Mouse (Mus musculus) urinary bladder, postnatal 14 days (tissue): ENCODE results near the gene Cd82.

Source experiments
- DNase-seq: peaks from one replicate; pipeline ENCODE4 v3.0.0; 2021; ENCODE audit warnings: low spot score

Gene Cd82

DNA sequence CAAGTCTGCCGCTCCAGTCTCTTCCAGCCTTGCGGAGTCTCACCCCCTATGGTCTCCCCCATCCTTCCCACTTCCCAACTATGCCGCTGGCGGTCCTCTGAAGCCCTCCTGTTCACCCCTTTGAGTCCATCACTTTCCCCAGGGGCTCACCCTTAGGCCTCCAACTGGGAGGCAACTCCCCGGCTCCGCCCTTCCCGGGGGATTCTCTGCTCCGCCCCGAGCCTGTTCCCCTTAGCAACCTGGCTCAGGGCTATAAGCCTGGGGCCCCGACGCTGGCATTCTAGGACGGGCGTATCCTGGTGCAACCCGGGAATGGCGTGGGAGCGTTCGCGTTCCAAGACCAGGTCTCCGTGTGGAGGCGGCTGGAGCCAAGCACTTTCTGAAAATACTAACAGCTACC lies at the start of gene Cd82:
Gene Cd82, minus strand, starts transcription at position 381 of the 400 bp plus-strand sequence.
- peak; percentile 76 for DNase-seq

DNA sequence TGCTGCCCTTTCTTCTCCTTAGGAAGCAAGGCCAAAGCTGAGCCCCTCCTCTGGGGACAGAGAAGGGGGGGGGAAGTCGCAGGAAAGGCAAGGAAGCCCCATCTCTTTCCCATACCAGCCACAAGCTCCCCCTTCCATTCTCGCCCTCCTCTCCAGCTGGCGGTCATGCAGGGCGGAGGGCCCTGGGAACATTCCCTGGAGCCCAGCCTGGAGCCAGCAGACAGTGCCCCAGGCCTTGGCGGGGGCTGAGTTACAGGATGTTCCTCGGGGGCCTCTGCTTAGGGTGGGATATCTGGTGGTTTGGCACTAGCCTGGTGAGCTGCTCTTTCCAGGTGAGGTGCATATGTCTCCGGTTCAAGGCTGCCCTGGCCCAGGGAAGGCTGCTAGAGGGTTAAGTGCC lies 49.2 kb upstream of the Cd82 start:
- DNase-seq: no peak

DNA sequence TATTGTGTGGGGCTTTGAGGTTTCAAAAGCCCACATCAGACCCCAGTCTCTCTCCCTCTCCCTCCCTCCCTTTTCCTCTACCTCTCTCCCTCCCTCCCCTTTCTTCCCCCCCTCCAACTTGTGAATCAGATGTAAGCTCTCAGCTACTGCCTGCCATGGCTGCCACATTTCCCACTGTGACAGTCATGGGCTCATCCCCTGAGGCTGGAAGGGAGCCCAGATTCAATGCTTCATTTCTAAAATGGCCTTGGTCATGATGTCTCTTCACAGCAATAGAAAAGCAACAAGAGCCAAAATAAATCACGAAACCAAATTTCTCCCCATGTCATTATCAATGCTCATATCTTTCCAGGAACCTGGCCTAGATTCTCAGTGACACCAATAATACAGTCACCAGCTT lies 47.9 kb upstream of the Cd82 start:
- DNase-seq: no peak

DNA sequence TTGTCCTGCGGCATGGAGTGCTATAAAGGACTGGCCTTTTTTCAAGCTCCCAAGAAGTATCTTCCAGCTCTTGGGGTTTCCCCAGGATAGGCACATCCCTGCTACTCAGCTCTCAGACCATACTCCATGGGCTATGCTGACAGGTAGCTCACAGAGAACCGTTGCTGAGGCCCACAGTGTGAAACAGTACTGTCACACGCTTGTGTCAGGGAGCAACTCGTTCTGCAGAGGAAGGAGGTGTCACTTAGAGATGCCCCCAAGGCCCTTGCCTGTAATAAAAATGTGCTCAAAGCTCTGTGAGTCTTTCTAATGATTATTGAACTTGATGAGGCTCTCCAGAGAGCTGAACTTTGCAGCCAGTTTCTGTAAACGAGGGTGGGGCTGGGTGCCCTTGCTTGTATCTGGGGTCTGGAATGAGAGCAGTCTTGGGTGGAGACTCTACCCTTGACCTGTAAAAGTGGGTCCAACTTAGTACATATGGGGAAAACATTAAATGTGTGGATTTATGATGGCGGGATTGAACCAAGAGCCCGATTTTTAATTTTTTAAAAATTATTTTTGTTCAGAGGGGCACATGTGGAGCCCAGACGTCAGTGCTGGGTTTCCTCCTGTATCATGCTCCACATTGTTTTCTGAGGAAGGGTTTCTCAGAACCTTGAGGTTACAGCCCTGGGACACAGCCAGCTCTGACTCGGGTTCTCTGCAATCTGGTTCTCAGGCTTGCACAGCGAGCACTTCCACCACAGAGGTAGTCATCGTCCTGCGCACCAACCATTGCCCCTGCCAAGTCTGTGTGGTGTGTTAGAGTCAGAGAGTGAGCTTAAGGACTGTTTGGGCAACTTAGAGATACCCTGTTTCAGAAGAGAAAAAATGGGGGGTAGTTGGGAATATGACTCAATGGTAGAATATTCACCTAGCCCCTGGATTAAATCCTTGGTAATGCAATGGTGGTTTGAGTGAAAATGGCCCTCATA lies 47.1 kb upstream of the Cd82 start:
- no peak for DNase-seq

DNA sequence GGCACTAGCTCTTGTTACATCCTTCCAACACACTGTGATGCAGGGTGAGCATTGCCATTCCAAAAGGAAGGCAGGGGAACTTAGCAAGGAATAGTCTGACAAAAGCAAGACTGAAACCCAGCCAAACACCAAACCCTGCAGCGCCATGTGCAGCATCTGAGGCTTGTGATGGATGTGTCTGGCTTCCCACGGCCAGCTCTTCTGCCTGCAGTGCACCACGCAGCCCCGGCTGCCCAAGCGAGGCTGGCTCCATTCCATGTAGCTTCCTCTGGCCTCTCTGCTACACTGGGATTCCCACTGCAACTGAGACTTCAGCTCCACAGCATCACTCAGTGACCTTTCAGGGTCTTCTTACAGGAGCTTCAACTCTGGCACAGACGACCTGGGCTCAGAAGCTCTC lies 42.2 kb upstream of the Cd82 start:
- DNase-seq: no peak

DNA sequence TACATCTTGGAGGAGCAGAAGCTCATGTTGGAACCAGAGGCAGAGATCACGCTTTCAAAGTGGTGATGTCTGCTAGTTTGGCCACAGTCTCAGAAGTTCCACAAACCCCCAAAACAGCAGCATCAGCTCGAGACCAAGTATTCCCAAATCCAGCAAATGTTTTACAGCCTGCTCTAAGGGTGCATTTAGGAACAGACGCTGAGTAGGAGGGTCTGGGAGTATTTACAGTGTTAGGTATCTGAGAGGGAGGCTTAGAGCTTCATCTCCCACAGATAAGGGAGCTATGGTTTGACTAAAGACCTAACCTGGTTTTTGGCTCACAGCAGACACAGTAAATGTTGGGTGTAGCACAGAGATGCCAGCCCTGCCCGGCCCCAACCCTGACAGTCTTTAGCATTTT lies 40.4 kb upstream of the Cd82 start:
- DNase-seq: no peak

DNA sequence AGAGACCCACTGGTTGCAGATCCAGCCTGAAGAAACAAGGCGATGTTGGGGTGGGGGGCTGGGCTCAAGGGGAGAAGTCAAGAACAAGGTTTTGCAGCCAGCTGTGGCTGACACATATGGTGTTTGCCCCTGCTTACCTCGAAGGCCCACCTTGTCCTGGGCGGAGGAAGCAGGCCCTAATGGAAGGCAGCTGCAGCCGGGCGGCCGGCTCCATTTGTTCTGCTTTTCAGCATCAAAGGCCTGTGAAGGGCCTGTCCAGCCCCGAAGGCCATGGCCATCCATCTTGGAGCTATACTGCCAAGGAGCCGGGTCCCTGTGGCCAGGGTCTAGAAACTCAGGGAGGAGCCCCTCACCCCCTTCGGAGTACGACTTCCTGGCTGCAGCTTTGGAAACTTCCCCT lies 38.4 kb upstream of the Cd82 start:
- no peak for DNase-seq

DNA sequence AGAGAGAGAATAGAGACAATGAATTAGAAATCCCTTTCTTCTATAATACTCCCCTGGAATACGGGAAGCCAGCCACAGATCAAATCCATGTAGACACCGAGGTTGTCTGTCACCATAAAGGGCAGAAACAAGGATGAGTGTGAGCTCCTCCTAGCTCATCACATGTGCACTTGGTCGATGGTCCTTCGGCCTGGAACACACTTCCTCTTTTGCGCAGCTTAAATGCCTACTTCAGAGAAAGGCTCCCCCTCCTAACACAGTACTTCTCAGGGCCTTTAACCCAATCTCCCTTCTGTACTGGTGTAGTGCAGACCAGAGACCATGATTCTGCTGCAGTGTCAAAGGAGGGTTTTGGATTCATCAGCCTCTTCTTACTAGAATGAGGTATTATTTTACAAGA lies 34.3 kb upstream of the Cd82 start:
- no peak for DNase-seq

DNA sequence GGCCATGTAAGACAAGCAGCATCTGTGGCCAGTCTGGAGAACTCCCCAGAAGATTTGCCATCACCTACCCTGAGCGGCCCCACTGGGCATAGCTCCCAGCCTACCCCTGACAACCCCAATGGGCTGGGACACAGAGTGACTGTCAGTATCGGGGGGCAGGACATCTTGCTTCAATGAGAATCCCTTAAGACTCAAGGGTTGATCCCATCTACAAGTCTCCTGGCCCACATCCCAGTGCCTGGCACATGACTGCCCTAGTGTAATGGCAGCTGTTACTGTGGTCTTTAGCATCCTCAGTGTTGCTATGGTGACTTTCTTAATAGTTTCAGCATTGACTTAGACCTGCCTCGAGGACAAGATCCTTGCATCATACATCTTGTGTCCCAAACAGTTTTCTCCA lies 32.2 kb upstream of the Cd82 start:
- no peak for DNase-seq

DNA sequence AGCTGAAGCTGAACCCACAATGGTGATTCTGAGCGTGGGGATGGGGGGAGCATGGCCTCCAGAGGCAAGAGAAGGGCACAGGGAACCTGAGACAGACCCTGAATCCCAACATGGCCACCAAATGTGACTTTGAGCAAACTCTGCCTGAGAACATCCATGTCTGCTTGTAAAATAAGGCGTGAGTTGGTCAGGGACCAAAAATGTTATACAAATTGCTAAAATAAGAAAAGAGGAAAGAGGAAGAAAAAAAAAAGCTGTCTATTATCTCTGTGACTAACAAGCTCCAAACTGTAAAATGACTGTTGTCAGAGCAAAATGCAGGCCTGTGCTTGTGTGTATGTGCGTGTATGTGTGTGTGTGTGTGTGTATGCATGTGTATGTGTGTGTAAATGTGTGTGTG lies 30.6 kb upstream of the Cd82 start:
- no peak for DNase-seq

DNA sequence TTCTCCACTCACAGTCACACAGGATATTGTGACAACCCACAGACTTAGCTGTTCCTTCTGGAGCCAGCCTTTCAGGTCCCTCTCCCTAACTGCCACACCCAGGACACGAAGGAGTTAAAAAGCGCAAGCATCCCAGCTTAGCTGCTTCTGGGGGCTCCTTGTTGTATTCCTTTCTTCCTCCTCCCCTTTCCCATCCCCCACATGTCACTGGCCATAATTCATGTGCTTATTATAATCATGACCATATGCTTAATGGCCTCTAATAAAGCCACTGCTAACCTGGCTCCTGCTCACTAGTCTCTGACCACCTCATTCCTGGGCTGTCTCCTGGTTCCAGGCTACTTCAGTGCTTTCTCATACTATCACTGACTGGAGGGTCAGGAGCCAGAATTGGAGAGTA lies 27.6 kb upstream of the Cd82 start:
- no peak for DNase-seq

DNA sequence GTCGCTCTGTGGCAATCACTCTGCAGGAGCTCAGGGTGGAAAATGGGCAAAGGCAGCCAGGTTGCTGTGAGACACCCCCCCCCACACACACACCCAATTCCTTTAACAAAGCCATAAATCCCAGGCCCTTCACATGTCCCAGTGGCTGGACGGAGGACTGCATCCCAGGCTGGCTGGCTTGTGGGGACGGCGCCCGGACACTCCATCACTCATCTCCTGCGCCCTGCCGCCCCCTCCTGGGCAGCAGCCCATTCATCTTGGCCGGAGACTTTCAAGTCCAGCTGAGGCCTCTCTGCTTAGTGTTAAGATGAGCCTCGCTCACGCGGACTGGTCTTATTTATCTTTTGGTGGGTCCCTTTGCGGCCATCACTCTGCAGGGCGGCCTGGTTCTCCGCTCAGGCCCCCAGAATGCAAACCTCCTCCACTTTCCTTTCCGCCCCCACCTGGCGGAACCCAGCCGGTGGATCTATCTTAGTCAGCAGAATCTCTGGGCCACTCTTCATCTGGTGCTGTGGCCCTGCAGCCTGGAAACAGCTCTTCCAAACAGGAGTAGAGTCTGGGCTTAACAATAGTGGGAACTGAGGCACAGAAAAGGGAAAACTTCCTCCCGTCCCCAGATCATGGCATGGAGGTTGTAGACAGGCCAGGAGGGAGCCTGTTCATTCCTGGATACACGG lies 26.1 kb upstream of the Cd82 start:
- no peak for DNase-seq

DNA sequence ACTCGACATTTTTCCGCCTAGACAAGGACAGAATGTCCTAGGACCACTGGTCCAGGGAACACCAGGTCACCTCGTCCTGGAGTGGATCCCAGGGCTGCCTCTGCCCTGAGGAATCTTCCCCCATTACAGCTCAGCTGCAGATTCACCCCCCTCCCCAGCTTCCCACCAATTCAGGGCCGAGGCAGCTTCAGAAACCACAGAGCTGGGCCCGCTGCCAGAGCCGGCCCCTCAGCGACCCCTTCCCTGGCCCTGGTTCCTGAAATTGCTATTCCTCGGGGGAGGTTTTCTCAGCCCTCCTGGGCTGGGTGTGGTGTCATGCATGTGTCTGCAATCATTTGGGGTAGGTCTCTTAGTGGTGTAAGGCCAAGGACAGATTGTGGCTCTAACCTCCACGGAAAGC lies 22.5 kb upstream of the Cd82 start:
- no peak for DNase-seq

DNA sequence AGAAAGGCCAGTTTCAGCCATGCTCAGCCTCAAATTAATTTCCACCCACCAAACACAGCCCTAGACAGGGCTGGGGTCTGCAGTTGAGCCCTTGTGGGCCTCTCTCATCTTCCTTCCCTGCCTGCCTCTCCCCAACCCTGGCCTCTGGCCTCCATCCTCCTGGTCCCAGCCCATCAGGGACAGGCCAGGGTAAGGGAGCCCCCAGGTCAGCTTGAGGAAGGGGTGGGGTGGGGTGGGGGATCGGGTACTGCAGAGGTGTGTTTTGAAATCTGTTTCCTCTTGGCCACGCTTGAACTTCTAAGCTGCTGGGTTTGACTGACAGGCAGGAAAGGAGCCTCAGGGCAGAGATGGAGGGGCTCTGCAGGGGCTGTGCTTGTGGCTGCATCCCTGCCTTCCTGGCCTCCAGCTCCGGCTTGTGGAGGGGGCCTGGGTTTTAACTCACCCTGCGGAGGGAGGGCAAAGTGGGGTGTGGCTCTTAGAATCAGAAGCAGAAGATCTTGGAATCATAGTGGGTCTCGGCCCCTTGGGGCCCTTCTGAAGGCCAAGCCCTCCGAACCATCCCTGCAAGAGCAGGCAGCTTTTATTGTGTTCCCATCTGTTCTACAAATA lies 19.2 kb upstream of the Cd82 start:
- DNase-seq: no peak

DNA sequence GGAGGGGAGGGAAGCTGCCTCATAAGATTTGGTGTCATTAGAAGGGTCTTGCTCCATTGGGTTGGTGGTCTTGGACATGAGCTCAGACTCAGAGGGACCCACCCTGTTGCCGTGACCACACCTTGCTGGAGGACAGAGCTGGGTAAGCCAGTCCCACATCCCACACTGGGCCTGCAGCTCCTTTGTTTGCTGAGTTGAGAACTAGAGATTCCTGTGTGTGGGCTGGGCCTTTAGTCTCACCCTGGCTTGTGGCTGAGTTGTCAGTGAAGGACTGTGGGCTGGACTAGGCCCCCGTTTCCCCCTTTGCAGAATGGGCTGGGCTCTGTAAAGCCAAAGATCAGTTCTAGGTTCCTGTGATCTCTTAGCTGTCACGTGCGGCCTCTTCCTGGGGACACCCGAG lies 15.8 kb upstream of the Cd82 start:
- no peak for DNase-seq

DNA sequence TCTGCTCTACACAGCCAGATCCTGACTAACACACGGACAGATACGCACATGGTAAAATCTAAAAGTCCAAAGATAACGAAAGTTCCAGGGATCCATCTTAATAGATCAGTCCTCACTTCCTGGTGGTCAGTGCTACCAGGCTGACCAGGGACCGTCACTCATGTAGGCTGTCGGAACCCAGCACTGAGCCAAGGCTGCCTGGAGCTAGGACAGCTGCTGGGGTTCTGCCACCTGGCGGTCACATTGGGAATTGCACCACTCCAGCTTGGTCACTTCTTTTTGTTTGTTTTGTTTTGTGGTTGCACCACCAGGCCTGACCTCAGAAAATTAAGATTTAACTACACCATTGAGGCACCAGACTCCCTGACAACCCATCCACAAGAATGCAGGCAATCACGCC lies 14.6 kb upstream of the Cd82 start:
- peak; percentile 47 for DNase-seq

DNA sequence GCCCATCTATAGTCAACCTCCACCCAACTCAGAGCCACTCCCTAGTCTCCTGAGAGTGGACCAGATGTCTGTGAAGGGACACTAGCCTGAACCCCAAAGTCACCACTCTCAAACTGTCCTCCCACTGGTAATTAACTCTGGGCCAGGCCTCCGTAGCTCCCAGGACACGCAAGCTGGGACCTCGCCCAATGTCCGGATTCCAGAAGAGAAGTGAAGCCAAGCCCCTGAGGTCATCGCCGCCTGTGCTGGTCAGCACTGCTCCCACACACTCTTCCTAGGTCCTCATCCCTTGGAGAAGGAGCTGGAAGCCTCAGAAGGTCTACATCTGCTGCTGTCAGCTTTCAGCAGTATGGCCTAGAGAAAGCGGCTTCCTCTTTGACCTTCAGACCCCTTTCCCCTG lies 13.5 kb upstream of the Cd82 start:
- DNase-seq: peak; percentile 54

DNA sequence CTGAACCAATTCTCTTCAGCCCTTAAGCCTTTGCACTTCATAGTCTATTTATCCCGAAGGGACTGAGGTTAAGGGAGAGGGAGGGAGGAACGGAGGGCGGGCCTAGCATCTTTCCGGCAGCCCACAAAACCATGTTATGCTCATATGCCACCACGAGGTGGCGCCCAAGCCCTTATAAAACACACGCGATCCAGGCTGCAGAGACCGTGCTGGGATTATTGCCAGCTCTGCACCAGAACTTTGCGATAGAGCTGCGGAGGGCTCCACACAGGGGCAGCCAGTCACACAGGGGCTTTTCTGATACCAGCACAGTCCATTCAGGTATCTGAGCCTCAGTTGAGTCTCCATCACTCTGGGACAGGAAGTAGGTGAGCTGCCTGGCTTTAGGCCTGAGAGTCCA lies 12.1 kb upstream of the Cd82 start:
- peak; percentile 90 for DNase-seq

DNA sequence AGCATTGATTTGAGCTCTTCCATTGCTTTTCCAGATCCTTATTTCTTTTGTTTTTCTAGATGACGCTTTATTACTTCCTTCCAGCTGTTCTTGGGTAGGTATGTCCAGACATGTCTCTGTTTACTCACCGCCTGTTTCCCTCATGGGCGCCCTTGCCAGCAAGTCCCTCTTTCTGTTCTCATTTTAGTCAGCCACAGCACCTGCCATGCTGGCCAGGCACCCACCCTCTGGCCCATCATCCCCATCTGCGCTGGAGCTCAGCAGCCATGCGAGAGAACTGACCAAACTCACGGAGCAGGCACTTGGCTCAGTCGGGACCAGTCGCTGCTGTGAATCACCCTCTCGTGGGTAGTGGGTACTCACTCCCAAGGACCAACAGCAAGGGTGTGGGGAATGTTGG lies 11.0 kb upstream of the Cd82 start:
- DNase-seq: no peak

DNA sequence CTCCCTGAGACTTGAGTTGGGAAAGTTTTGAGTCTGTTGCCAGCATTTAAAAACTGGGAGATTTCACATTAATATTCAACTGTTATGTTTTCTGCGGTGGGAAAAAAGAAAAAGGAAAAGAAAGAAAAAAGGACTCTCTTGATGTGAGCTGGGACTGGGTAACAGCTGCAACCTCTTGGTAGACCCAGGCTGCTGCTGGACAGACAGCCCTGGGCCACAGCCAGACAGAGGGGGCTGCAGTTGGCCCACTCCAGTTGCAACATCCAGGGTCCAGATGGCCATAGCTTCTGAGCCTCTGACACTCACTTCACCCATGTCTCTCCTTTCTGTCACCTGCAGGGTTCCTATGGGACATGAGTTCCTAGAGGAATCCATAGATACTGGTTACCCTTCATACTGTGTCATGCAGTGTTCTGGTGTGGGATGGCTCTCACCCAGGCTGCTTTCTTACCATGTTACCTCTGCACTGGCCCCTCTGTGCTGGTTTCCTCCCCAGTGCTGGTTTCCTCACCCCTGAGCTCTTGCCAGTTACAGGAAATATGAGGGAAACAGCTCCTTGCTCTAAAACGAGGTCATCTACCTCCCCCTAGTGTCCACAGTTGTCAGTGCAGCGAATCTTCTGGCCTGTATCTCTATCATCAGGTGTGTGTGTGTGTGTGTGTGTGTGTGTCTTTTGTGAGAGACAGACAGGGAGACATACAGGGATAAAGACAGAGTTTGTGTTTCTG lies 8.1 kb upstream of the Cd82 start:
- peak; percentile 83 for DNase-seq

DNA sequence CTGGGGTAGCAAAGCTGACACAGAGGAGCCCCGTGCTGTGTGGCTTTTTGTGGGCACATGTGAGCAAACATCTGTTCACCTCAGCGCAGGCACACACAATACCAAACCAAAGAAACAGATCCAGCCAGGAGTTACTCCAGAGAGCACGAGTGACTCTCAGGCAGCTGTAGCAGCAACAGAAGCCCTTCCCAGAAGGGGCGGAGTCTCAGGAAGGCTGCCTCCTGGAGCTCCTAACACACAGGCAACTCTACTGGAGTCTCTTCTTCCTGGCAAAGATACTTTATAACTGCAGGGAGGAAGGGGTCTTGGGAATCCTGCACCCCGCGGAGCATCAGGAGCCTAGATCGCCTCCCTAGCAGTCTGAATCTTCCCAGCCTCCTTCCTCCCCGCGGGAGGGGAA lies 7.2 kb upstream of the Cd82 start:
- DNase-seq: peak; percentile 75

DNA sequence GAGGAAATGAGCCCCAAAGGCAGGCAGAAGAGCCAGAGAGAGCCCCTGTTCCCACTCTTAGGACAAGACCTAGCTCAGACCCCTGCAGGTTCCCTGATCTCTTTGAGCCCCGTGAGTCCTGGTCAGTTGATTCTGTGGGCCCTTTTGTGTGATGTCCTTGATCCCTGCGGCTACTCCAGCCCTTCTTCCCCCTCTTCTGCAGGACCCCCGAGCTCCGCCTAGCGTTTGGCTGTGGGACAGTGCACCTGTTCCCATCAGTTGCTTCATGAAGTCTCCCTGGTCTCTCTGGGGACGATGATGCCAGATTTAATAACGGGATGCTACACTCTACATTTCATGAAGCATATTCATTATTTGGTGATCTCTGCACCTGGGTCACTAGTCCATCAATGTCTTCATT lies 6.2 kb upstream of the Cd82 start:
- peak; percentile 60 for DNase-seq
